In genomic region chr16:56147679-56148078, GRCm38 (mm10) we compare ENCODE assay signal across 18 mouse cellular contexts. TPM values are rescaled to one million over a fixed set of nuclear protein-coding genes. Genes with fewer than 3 reads are reported as not detected.
DNase-seq lines count a peak whose midpoint lies in the region; ATAC-seq and TF ChIP-seq lines count a peak whose summit lies in the region.
"Had no signal": no experiment of that assay in that cellular context is flagged by ENCODE, and none has a peak within 500 bp of the region (broad histone marks: within the 10 kb centered on the region; RNA-seq: fewer than 3 reads in every experiment).

No protein-coding gene starts in this region.

- H3K27me3 ChIP-seq in CH12.LX (replicated peaks), result no peaks in the 10 kb centered on the region
- H3K27me3 ChIP-seq: hindbrain, embryonic 15.5 days; midbrain, embryonic 12.5 days had no signal

- H3K4me3 ChIP-seq in left cerebral cortex, adult 2 months, result no peak overlapping the region
- no peak overlapping the region for H3K4me3 ChIP-seq in CH12.LX (replicated peaks in 1 of 3; ENCODE audit: low read depth in 2 of 3, low read length in 2 of 3, poor library complexity in 1 of 3)
- H3K4me3 ChIP-seq in lung, adult 2 months (replicated peaks; ENCODE audit: extremely low read depth, low read depth, low read length), result no peak overlapping the region
- H3K4me3 ChIP-seq: heart, embryonic 10.5 days; hindbrain, embryonic 15.5 days; midbrain, embryonic 12.5 days had no signal

- in situ Hi-C loops in CH12.LX (cut with MboI; ENCODE audit: low pct_ligation_motif_present, low pct_unique_long_range_greater_than_20kb, low sequenced_read_pairs), result no loop called here

- no peaks in the 10 kb centered on the region for H3K79me2 ChIP-seq in CH12.LX (replicated peaks; ENCODE audit: control insufficient read depth, extremely low read depth, insufficient read depth, poor library complexity, severe bottlenecking)

- no peak for DNase-seq in left cerebral cortex, adult 2 months (ENCODE audit: extremely low spot score in 1 of 2, low spot score in 2 of 2)
- no peak for DNase-seq in left cerebral cortex, adult 11 months (ENCODE audit: low spot score)
- DNase-seq in CH12.LX (ENCODE audit: extremely low read depth) (peak; percentile 27), ES-CJ7 (ENCODE audit: low read depth, low spot score) (peak; percentile 38)
- DNase-seq in spleen, adult 12 weeks (ENCODE audit: low spot score), result no peak
- no peak for DNase-seq in lung, adult 2 months
- DNase-seq: adrenal gland, postnatal 25 days; cerebellum, adult 9-11 months; gastrocnemius, postnatal 25 days; left cerebral cortex, postnatal 4 days; right cerebral cortex, postnatal 14 days had no signal

- intact Hi-C loops in left cerebral cortex, adult 2 months (cut with DNase I), result no loop called here

- no peak overlapping the region for H3K27ac ChIP-seq in left cerebral cortex, adult 2 months
- H3K27ac ChIP-seq in CH12.LX (ENCODE audit: insufficient read depth, low read depth), result no peak overlapping the region
- H3K27ac ChIP-seq: heart, embryonic 10.5 days; hindbrain, embryonic 15.5 days; midbrain, embryonic 12.5 days had no signal

- H3K4me1 ChIP-seq in CH12.LX (ENCODE audit: control insufficient read depth in 1 of 2, insufficient read depth in 2 of 2), result no peaks in the 10 kb centered on the region
- H3K4me1 ChIP-seq in lung, adult 2 months (ENCODE audit: control insufficient read depth, insufficient read depth, low read length), result no peaks in the 10 kb centered on the region
- H3K4me1 ChIP-seq: heart, embryonic 10.5 days; hindbrain, embryonic 15.5 days; midbrain, embryonic 12.5 days had no signal

- WGBS in lung, adult 2 months, result 47% methylated on average over 2 of the region's 2 CpGs

- peaks cover 0 to 6% of the 10 kb centered on the region in 2 experiments for H3K36me3 ChIP-seq in CH12.LX (replicated peaks in 1 of 2; ENCODE audit: control insufficient read depth in 1 of 2, insufficient read depth in 1 of 2, low read length in 1 of 2)
- H3K36me3 ChIP-seq: heart, embryonic 10.5 days; midbrain, embryonic 12.5 days had no signal

- no peak for TF ChIP-seq EP300 in CH12.LX (IDR thresholded peaks at IDR 0.05; ENCODE audit: low read length)

- no peaks in the 10 kb centered on the region for H3K9me3 ChIP-seq in CH12.LX (replicated peaks; ENCODE audit: low read length)
- H3K9me3 ChIP-seq: G1E; heart, embryonic 10.5 days; hindbrain, embryonic 15.5 days; midbrain, embryonic 12.5 days had no signal

- no peak overlapping the region for H3K9ac ChIP-seq in CH12.LX (ENCODE audit: insufficient read depth, low read depth)
- H3K9ac ChIP-seq: hindbrain, embryonic 15.5 days; midbrain, embryonic 12.5 days had no signal

- 0 out of 2 replicates have a peak, but pooled peaks have one; percentile 25 for ATAC-seq in common myeloid progenitor, adult 5-6 weeks (replicated peaks; ENCODE audit: low read depth, poor library complexity, severe bottlenecking)
- no peak for ATAC-seq in cerebellum, adult (ENCODE audit: insufficient number of reproducible peaks, low FRiP score, low TSS enrichment)

- dilution Hi-C loops in CH12.LX (cut with MboI; ENCODE audit: extremely low pct_ligation_motif_present, extremely low pct_unique_long_range_greater_than_20kb, low sequenced_read_pairs), result no loop called here

- no peak overlapping the region for H3K4me2 ChIP-seq in CH12.LX (ENCODE audit: insufficient read depth, low read depth, poor library complexity, severe bottlenecking)
- H3K4me2 ChIP-seq: hindbrain, embryonic 15.5 days; liver, embryonic 11.5 days; midbrain, embryonic 12.5 days had no signal

- TF ChIP-seq CTCF in left cerebral cortex, adult 2 months (IDR thresholded peaks at IDR 0.05), result peak; percentile 21
- TF ChIP-seq CTCF in CH12.LX (conservative IDR thresholded peaks at IDR 0.05 in 1 of 2, IDR thresholded peaks at IDR 0.05 in 1 of 2; ENCODE audit: low read depth in 2 of 2, low read length in 2 of 2), result peak; percentile 19 to 52; a peak in 3 of 4 replicates
- TF ChIP-seq CTCF in lung, adult 2 months (IDR thresholded peaks at IDR 0.05; ENCODE audit: insufficient read depth, low read length), result no peak

- TF ChIP-seq POLR2A in CH12.LX (IDR thresholded peaks at IDR 0.05; ENCODE audit: low read depth, low read length), result no peak
- no peak for TF ChIP-seq POLR2A in lung, adult 2 months (IDR thresholded peaks at IDR 0.05; ENCODE audit: borderline replicate concordance, extremely low read depth, low read depth, low read length)

- TF ChIP-seq RAD21 in CH12.LX (IDR thresholded peaks at IDR 0.05; ENCODE audit: low read depth, low read length), result peak; percentile 14

TF ChIP-seq in CH12.LX, 34 proteins besides CTCF, POLR2A, EP300 and RAD21:
- TF ChIP-seq MAX (IDR thresholded peaks at IDR 0.05; ENCODE audit: low read length) (no peak), CHD2 (IDR thresholded peaks at IDR 0.05; ENCODE audit: low read length) (no peak), SMC3 (IDR thresholded peaks at IDR 0.05; ENCODE audit: low read depth, low read length) (peak; percentile 26; the same call in 1 of the 2 replicates), KAT2A (IDR thresholded peaks at IDR 0.05; ENCODE audit: insufficient replicate concordance, low read length) (no peak), PAX5 (IDR thresholded peaks at IDR 0.05; ENCODE audit: low read length) (no peak), CHD1 (IDR thresholded peaks at IDR 0.05; ENCODE audit: low read depth, low read length) (no peak), POLR2AphosphoS2 (IDR thresholded peaks at IDR 0.05; ENCODE audit: low read depth, low read length) (no peak), MYC (IDR thresholded peaks at IDR 0.05; ENCODE audit: low read depth, low read length) (no peak)

RNA-seq across cellular contexts. Expression of gene Impg2, which starts 56.4 kb away (rescaled TPM):
- total RNA-seq in left cerebral cortex, adult 2 months (2021), result 1 to 10 TPM in 1 of 2 experiments, under 1 TPM in 1; 0.93 to 1.1 TPM
- 0.04 and 0.25 TPM in 2 replicates for total RNA-seq in CH12.LX (2012; rRNA removed)
- total RNA-seq in CH12.LX (2014; rRNA removed), result 0.05 and 0.09 TPM in 2 replicates
- 0.08 and 0.34 TPM in 2 replicates for polyA plus RNA-seq in CH12.LX (2012; ENCODE audit: insufficient read length, low read depth)
- 0.44 TPM in 1 of 2 replicates, not detected in the other for total RNA-seq in common myeloid progenitor, adult 5-6 weeks (2017)
- 0.06 and 0.15 TPM in 2 replicates for polyA plus RNA-seq in lung, adult 2 months (2012; rRNA removed)
- polyA plus RNA-seq: G1E had no signal

Comparison
In these comparisons a context has a peak if more than half of its experiments do, and no peak if none do; other contexts are left out.
1. DNase-seq: peak in CH12.LX (single experiment) and ES-CJ7 (single experiment); none in left cerebral cortex, adult 2 months (0 of 2), left cerebral cortex, adult 11 months (single experiment), spleen, adult 12 weeks (single experiment) and lung, adult 2 months (single experiment).